ENCODE assay signal across 9 mouse cellular contexts in the genomic region with DNA sequence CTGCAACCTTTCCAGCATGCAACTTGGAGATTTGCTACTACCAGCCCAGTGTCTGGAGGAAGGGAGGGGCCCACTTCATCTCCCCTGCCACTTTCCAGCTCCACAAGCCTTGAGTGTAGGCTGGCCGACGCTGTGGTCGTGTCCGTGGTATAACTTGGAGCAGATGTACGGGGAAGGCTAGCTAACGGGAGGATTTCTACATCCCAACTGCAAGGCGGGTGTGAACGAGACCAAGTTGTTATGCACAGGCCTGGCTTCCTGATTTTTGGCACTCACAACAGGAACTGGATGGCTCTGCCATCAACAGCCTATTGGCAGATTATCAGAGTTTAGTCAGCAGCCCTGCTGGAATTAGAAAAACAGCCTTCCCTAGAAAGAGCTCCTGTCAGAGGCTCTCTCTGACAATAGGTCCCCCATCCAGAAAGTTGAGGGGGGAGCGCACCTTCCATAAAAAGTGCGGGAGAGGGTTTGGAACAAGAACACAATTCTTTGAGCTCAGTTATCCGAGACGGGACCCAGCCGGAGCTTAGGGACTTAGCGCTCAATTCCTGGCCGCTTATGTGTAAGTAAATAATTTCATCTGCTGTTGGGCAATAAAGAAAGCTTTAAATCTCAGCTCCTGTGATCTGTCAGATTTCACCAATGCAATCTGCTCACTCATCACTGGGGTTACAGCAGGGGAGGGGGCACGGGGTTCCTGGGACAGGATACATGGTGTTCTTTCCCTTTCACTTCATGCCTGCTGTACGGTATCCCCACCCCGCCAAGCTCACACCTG.
A peak's percentile ranks its signal among the peaks of the same experiment; 100 is the strongest.
DNase-seq lines count a peak whose midpoint lies in the region; ATAC-seq and TF ChIP-seq lines count a peak whose summit lies in the region.
"Had no signal": no experiment of that assay in that cellular context is flagged by ENCODE, and none has a peak within 500 bp of the region (broad histone marks: within the 10 kb centered on the region; RNA-seq: fewer than 3 reads in every experiment).

No protein-coding gene starts in this region.

- no peaks in the 10 kb centered on the region for H3K9me3 ChIP-seq in ES-E14 (ENCODE audit: control insufficient read depth, insufficient read depth, low read depth, low read length)
- no peaks in the 10 kb centered on the region for H3K9me3 ChIP-seq in hindbrain, embryonic 15.5 days
- no peaks in the 10 kb centered on the region for H3K9me3 ChIP-seq in intestine, embryonic 16.5 days (ENCODE audit: control insufficient read depth, low read length)
- H3K9me3 ChIP-seq: heart, embryonic 15.5 days had no signal

- H3K9ac ChIP-seq in ES-E14 (ENCODE audit: insufficient read depth, low read depth, low read length, poor library complexity, severe bottlenecking) = peak overlapping the region; percentile 16; the same call in 1 of the 2 replicates
- H3K9ac ChIP-seq in hindbrain, embryonic 15.5 days = peak overlapping the region; percentile 20; the same call in 1 of the 2 replicates
- H3K9ac ChIP-seq in intestine, embryonic 16.5 days (ENCODE audit: low read depth, low read length) = no peak overlapping the region
- H3K9ac ChIP-seq: heart, embryonic 15.5 days had no signal

- DNase-seq in ES-E14 (ENCODE audit: low read depth, low spot score) = no peak
- peak; percentile 33 for DNase-seq in cerebellum, adult 9-10 months
- peak; percentile 3 for DNase-seq in lung, postnatal 14 days
- no peak for DNase-seq in adrenal gland, postnatal 4 days (ENCODE audit: low spot score in 2 of 2)
- DNase-seq in urinary bladder, postnatal 25 days (ENCODE audit: low spot score) = no peak
- DNase-seq in gastrocnemius, adult 8-10 months (ENCODE audit: low spot score in 2 of 2) = no peak

- in situ Hi-C loops in ES-E14 (cut with MboI; ENCODE audit: low sequenced_read_pairs in 2 of 2, unreplicated experiment in 2 of 2) = loop anchor here in 1 of 2 experiments (5.0 kb wide), 1 partner anchor 109 kb away; no protein-coding TSS in a partner anchor

- H3K27ac ChIP-seq in ES-E14 (ENCODE audit: insufficient read depth, low read depth, low read length, poor library complexity, severe bottlenecking) = no peak overlapping the region
- peak overlapping the region; percentile 71 for H3K27ac ChIP-seq in hindbrain, embryonic 15.5 days (replicated peaks)
- no peak overlapping the region for H3K27ac ChIP-seq in intestine, embryonic 16.5 days (ENCODE audit: low read length)
- H3K27ac ChIP-seq: heart, embryonic 15.5 days had no signal

- peak overlapping the region; percentile 26 for H3K4me2 ChIP-seq in hindbrain, embryonic 15.5 days
- H3K4me2 ChIP-seq in intestine, embryonic 16.5 days (ENCODE audit: low read depth, low read length) = no peak overlapping the region
- H3K4me2 ChIP-seq: heart, embryonic 15.5 days had no signal

- no peak for ATAC-seq in hindbrain, embryonic 15.5 days (ENCODE audit: low FRiP score, low read depth)
- ATAC-seq in intestine, embryonic 16.5 days = no peak

- H3K27me3 ChIP-seq in hindbrain, embryonic 15.5 days = no peaks in the 10 kb centered on the region
- H3K27me3 ChIP-seq in intestine, embryonic 16.5 days (replicated peaks; ENCODE audit: control insufficient read depth, insufficient read depth, low read length) = peaks cover 7% of the 10 kb centered on the region; the same call in 1 of the 2 replicates

- H3K4me1 ChIP-seq in ES-E14 (ENCODE audit: control insufficient read depth in 2 of 2, insufficient read depth in 2 of 2, low read length in 2 of 2, poor library complexity in 1 of 2) = peaks cover 0 to 25% of the 10 kb centered on the region in 2 experiments; a peak in 2 of 4 replicates
- H3K4me1 ChIP-seq in hindbrain, embryonic 15.5 days (replicated peaks) = peaks cover 42% of the 10 kb centered on the region
- 0 out of 2 replicates have a peak, but pooled peaks cover 6% of the 10 kb centered on the region for H3K4me1 ChIP-seq in intestine, embryonic 16.5 days (ENCODE audit: control insufficient read depth, insufficient read depth, low read length)
- H3K4me1 ChIP-seq: heart, embryonic 15.5 days had no signal

- WGBS in hindbrain, embryonic 15.5 days = 38% methylated on average over 18 of the region's 18 CpGs
- 54% methylated on average over 18 of the region's 18 CpGs for WGBS in intestine, embryonic 16.5 days

- H3K4me3 ChIP-seq in ES-E14 (ENCODE audit: insufficient read depth in 1 of 2, low read depth in 1 of 2, low read length in 2 of 2, poor library complexity in 1 of 2, severe bottlenecking in 1 of 2) = peak overlapping the region; percentile 3 to 18; a peak in 1 of 4 replicates
- no peak overlapping the region for H3K4me3 ChIP-seq in hindbrain, embryonic 15.5 days
- no peak overlapping the region for H3K4me3 ChIP-seq in intestine, embryonic 16.5 days (ENCODE audit: low read length)
- H3K4me3 ChIP-seq: heart, embryonic 15.5 days had no signal

- no peaks in the 10 kb centered on the region for H3K36me3 ChIP-seq in ES-E14 (ENCODE audit: control insufficient read depth, insufficient read depth, low read length, poor library complexity, severe bottlenecking)
- no peaks in the 10 kb centered on the region for H3K36me3 ChIP-seq in hindbrain, embryonic 15.5 days
- no peaks in the 10 kb centered on the region for H3K36me3 ChIP-seq in intestine, embryonic 16.5 days (ENCODE audit: control insufficient read depth, insufficient read depth, low read length)
- H3K36me3 ChIP-seq: heart, embryonic 15.5 days had no signal

TF ChIP-seq in ES-E14, 5 proteins besides CTCF, POLR2A, EP300 and RAD21:
- TF ChIP-seq HCFC1 (IDR thresholded peaks at IDR 0.05; ENCODE audit: borderline replicate concordance, insufficient read depth, low read length) = no peak
- TF ChIP-seq CHD2 (IDR thresholded peaks at IDR 0.05; ENCODE audit: low read depth, low read length) = no peak
- TF ChIP-seq ZC3H11A (IDR thresholded peaks at IDR 0.05; ENCODE audit: borderline replicate concordance, low read depth, low read length) = no peak
- TF ChIP-seq ZNF384 (IDR thresholded peaks at IDR 0.05; ENCODE audit: low read depth, low read length) = no peak
- TF ChIP-seq MAFK (IDR thresholded peaks at IDR 0.05; ENCODE audit: insufficient read depth, low read depth, low read length) = no peak

Comparison
In these comparisons a context has a peak if more than half of its experiments do, and no peak if none do; other contexts are left out.
1. DNase-seq: peak in cerebellum, adult 9-10 months (single experiment) and lung, postnatal 14 days (single experiment); none in ES-E14 (single experiment), adrenal gland, postnatal 4 days (0 of 2), urinary bladder, postnatal 25 days (single experiment) and gastrocnemius, adult 8-10 months (0 of 2).
2. H3K4me3 ChIP-seq: peak in ES-E14 (2 of 2); none in hindbrain, embryonic 15.5 days (single experiment) and intestine, embryonic 16.5 days (single experiment).